Mouse (Mus musculus): ENCODE results near the gene Kif27. TPM values are rescaled to one million over a fixed set of nuclear protein-coding genes. Genes with fewer than 3 reads are reported as not detected.

The Kif27 gene
- total and polyA plus RNA-seq, 3 experiments = not detected

- Histone ChIP-seq H3K9me3 (replicated peaks; ENCODE audit: low read length) (no peaks in the 10 kb centered on the region), H3K4me3 (replicated peaks in 1 of 3; ENCODE audit: low read depth in 2 of 3, low read length in 2 of 3, poor library complexity in 1 of 3) (no peak overlapping the region), H3K36me3 (replicated peaks in 1 of 2; ENCODE audit: control insufficient read depth in 1 of 2, insufficient read depth in 1 of 2, low read length in 1 of 2) (no peaks in the 10 kb centered on the region), H3K9ac (ENCODE audit: insufficient read depth, low read depth) (no peak overlapping the region), H3K27me3 (replicated peaks) (peaks cover 29% of the 10 kb centered on the region), H3K27ac (ENCODE audit: insufficient read depth, low read depth) (no peak overlapping the region), H3K4me1 (ENCODE audit: control insufficient read depth in 1 of 2, insufficient read depth in 2 of 2) (peaks cover 0 to 5% of the 10 kb centered on the region in 2 experiments; a peak in 1 of 4 replicates), H3K79me2 (replicated peaks; ENCODE audit: control insufficient read depth, extremely low read depth, insufficient read depth, poor library complexity, severe bottlenecking) (no peaks in the 10 kb centered on the region), H3K4me2 (ENCODE audit: insufficient read depth, low read depth, poor library complexity, severe bottlenecking) (no peak overlapping the region)
- DNase-seq (ENCODE audit: extremely low read depth) = no peak
- dilution Hi-C loops (cut with MboI; ENCODE audit: extremely low pct_ligation_motif_present, extremely low pct_unique_long_range_greater_than_20kb, low sequenced_read_pairs) = no loop called here
- in situ Hi-C loops (cut with MboI; ENCODE audit: low pct_ligation_motif_present, low pct_unique_long_range_greater_than_20kb, low sequenced_read_pairs) = loop anchor here (10.0 kb wide), 1 partner anchor 269 kb away; no protein-coding TSS in a partner anchor
- TF ChIP-seq ELF1 (IDR thresholded peaks at IDR 0.05; ENCODE audit: low read depth, low read length) (no peak), RAD21 (IDR thresholded peaks at IDR 0.05; ENCODE audit: low read depth, low read length) (no peak), USF2 (conservative IDR thresholded peaks at IDR 0.05; ENCODE audit: low read depth, low read length) (no peak), CHD1 (IDR thresholded peaks at IDR 0.05; ENCODE audit: low read depth, low read length) (no peak), ZMIZ1 (IDR thresholded peaks at IDR 0.05; ENCODE audit: low read depth, low read length) (no peak), MAFK (IDR thresholded peaks at IDR 0.05; ENCODE audit: insufficient replicate concordance, low read length) (no peak), MYC (IDR thresholded peaks at IDR 0.05; ENCODE audit: low read depth, low read length) (no peak), SIN3A (IDR thresholded peaks at IDR 0.05; ENCODE audit: low read length) (no peak), JUN (IDR thresholded peaks at IDR 0.05; ENCODE audit: insufficient read depth, low read depth, low read length) (no peak), ETS1 (conservative IDR thresholded peaks at IDR 0.05; ENCODE audit: low read depth, low read length) (no peak)
Measured at GRCm38 (mm10) chr13:58276256-58276655, 82.7 kb downstream of the Kif27 start.

GRCm38 (mm10) chr13:58275599-58275998 is 83.3 kb downstream of the Kif27 start, which contains the start of gene Gkap1:
TSS of gene Gkap1 (minus strand) at chr13:58275699.
- Histone ChIP-seq H3K4me1 (ENCODE audit: control insufficient read depth in 1 of 2, insufficient read depth in 2 of 2) (peaks cover 0 to 5% of the 10 kb centered on the region in 2 experiments; a peak in 1 of 4 replicates), H3K79me2 (replicated peaks; ENCODE audit: control insufficient read depth, extremely low read depth, insufficient read depth, poor library complexity, severe bottlenecking) (no peaks in the 10 kb centered on the region), H3K27ac (ENCODE audit: insufficient read depth, low read depth) (no peak within 1 kb of the TSS), H3K4me3 (replicated peaks in 1 of 3; ENCODE audit: low read depth in 2 of 3, low read length in 2 of 3, poor library complexity in 1 of 3) (peak within 1 kb of the TSS; percentile 29 to 65 (median 63)), H3K9ac (ENCODE audit: insufficient read depth, low read depth) (peak within 1 kb of the TSS; percentile 57), H3K36me3 (replicated peaks in 1 of 2; ENCODE audit: control insufficient read depth in 1 of 2, insufficient read depth in 1 of 2, low read length in 1 of 2) (no peaks in the 10 kb centered on the region), H3K27me3 (replicated peaks) (peaks cover 29% of the 10 kb centered on the region), H3K4me2 (ENCODE audit: insufficient read depth, low read depth, poor library complexity, severe bottlenecking) (peak within 1 kb of the TSS; percentile 84), H3K9me3 (replicated peaks; ENCODE audit: low read length) (no peaks in the 10 kb centered on the region)
- dilution Hi-C loops (cut with MboI; ENCODE audit: extremely low pct_ligation_motif_present, extremely low pct_unique_long_range_greater_than_20kb, low sequenced_read_pairs) (no loop called here), in situ Hi-C loops (cut with MboI; ENCODE audit: low pct_ligation_motif_present, low pct_unique_long_range_greater_than_20kb, low sequenced_read_pairs) (loop anchor here (10.0 kb wide), 1 partner anchor 269 kb away; no protein-coding TSS in a partner anchor)
- TF ChIP-seq IRF4 (IDR thresholded peaks at IDR 0.05; ENCODE audit: low read depth, low read length) (no peak), ZMIZ1 (IDR thresholded peaks at IDR 0.05; ENCODE audit: low read depth, low read length) (no peak), MAZ (IDR thresholded peaks at IDR 0.05; ENCODE audit: low read depth, low read length) (no peak), TBP (conservative IDR thresholded peaks at IDR 0.05; ENCODE audit: low read depth, low read length) (no peak), NELFE (IDR thresholded peaks at IDR 0.05; ENCODE audit: low read depth, low read length) (no peak), USF2 (conservative IDR thresholded peaks at IDR 0.05; ENCODE audit: low read depth, low read length) (no peak), ZKSCAN1 (IDR thresholded peaks at IDR 0.05; ENCODE audit: borderline replicate concordance, low read depth, low read length) (no peak), USF1 (IDR thresholded peaks at IDR 0.05; ENCODE audit: low read depth, low read length) (no peak), MYC (IDR thresholded peaks at IDR 0.05; ENCODE audit: low read depth, low read length) (no peak), POLR2AphosphoS2 (IDR thresholded peaks at IDR 0.05; ENCODE audit: low read depth, low read length) (no peak), CHD1 (IDR thresholded peaks at IDR 0.05; ENCODE audit: low read depth, low read length) (no peak), SMC3 (IDR thresholded peaks at IDR 0.05; ENCODE audit: low read depth, low read length) (no peak), JUND (conservative IDR thresholded peaks at IDR 0.05; ENCODE audit: low read depth, low read length) (no peak), CHD2 (IDR thresholded peaks at IDR 0.05; ENCODE audit: low read length) (no peak), PAX5 (IDR thresholded peaks at IDR 0.05; ENCODE audit: low read length) (no peak), KAT2A (IDR thresholded peaks at IDR 0.05; ENCODE audit: insufficient replicate concordance, low read length) (no peak)
- DNase-seq (ENCODE audit: extremely low read depth) = no peak

Measured in CH12.LX (cell line).